Mouse (Mus musculus) liver, embryonic 16.5 days (tissue): ENCODE measurements around the gene Cphx3. TPM values are rescaled to one million over a fixed set of nuclear protein-coding genes. Genes with fewer than 3 reads are reported as not detected.
"Not testable (repeated sequence)": the region's sequence is repeated elsewhere in the genome, so short reads cannot be mapped to it uniquely, and the experiment has no call there.

Source experiments
- ATAC-seq: fragments of 200-750 bp; cut with Nextera tagmentation; 2 replicates; pipeline ENCODE4 v1.8.0; 2017; ENCODE audit warnings: low read depth, mild to moderate bottlenecking, moderate number of reproducible peaks, moderate library complexity
- H3K27ac ChIP-seq: fragments of 300-500 bp; sonication (generic); 2 replicates; pipeline ENCODE4 v1.5.1; 2014; ENCODE audit warnings: mild to moderate bottlenecking, low read length
- H3K27me3 ChIP-seq: fragments of 300-500 bp; sonication (generic); 2 replicates; pipeline ENCODE4 v1.6.1; 2014; ENCODE audit warnings: low read depth, low read length, mixed read lengths; ENCODE audit not compliant: control insufficient read depth, insufficient read depth
- H3K36me3 ChIP-seq: fragments of 300-500 bp; sonication (generic); 2 replicates; pipeline ENCODE4 v1.6.1; 2014; ENCODE audit warnings: mild to moderate bottlenecking; ENCODE audit not compliant: control insufficient read depth, insufficient read depth
- H3K4me1 ChIP-seq: fragments of 300-500 bp; sonication (generic); 2 replicates; pipeline ENCODE4 v1.6.1; 2014; ENCODE audit warnings: low read depth, low read length, mixed read lengths; ENCODE audit not compliant: control insufficient read depth
- H3K4me2 ChIP-seq: fragments of 300-500 bp; sonication (generic); 2 replicates; pipeline ENCODE4 v1.6.1; 2014; ENCODE audit warnings: low read depth, low read length, mixed read lengths
- H3K4me3 ChIP-seq: fragments of 300-500 bp; sonication (generic); 2 replicates; pipeline ENCODE4 v1.5.1; 2014; ENCODE audit warnings: low read depth, mild to moderate bottlenecking, low read length
- H3K9ac ChIP-seq: fragments of 300-500 bp; sonication (generic); 2 replicates; pipeline ENCODE4 v1.6.1; 2014; ENCODE audit warnings: low read depth, low read length
- H3K9me3 ChIP-seq: fragments of 300-500 bp; sonication (generic); replicated peaks from 2 replicates; pipeline ENCODE4 v1.6.1; 2016; ENCODE audit warnings: low read length; ENCODE audit not compliant: control insufficient read depth
- WGBS: fragments of 180-500 bp; shearing (Covaris S2); extraction: QIAGEN DNeasy Blood & Tissue Kit; methylation state at CpG from one replicate; pipeline ENCODE4 v1.1.7; 2014; ENCODE audit not compliant: insufficient replicate concordance; 5-methylcytosine and 5-hydroxymethylcytosine counted together
- polyA plus RNA-seq: library from polyadenylated mRNA; unstranded; fragments of >200 nt; fragmentation: Nextera tagmentation; extraction: Ambion mirVana; gene quantifications from 2 replicates; pipeline ENCODE4 v1.2.1, GENCODE M21; 2015

Gene Cphx3
- polyA plus RNA-seq, 1 experiment from 2014 or later = 0.15 TPM

DNA sequence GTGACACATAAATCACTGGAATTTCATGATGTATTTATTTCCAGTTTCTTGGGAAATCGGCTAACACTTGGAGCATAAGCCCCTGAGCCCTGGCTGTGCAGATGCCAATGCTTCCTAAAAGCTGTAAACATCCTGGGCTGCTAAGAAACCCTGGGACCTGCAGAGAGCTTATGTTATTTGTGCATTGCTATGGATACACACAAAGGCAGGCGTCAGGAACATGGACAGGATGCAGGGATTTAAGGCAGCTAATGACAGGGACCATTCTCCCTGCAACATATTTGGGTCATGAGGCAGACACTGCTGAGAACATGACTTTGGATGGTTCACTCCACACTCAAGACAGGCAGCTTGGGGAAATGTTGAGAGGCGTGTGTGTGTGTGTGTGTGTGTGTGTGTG is 115.8 kb downstream of the Cphx3 start:
- H3K9ac ChIP-seq, H3K4me2 ChIP-seq, H3K9me3 ChIP-seq, H3K27me3 ChIP-seq, ATAC-seq, H3K4me1 ChIP-seq, H3K4me3 ChIP-seq, H3K27ac ChIP-seq, H3K36me3 ChIP-seq: not testable (repeated sequence)
- no CpG with 5 or more reads among the region's 3 CpGs for WGBS

DNA sequence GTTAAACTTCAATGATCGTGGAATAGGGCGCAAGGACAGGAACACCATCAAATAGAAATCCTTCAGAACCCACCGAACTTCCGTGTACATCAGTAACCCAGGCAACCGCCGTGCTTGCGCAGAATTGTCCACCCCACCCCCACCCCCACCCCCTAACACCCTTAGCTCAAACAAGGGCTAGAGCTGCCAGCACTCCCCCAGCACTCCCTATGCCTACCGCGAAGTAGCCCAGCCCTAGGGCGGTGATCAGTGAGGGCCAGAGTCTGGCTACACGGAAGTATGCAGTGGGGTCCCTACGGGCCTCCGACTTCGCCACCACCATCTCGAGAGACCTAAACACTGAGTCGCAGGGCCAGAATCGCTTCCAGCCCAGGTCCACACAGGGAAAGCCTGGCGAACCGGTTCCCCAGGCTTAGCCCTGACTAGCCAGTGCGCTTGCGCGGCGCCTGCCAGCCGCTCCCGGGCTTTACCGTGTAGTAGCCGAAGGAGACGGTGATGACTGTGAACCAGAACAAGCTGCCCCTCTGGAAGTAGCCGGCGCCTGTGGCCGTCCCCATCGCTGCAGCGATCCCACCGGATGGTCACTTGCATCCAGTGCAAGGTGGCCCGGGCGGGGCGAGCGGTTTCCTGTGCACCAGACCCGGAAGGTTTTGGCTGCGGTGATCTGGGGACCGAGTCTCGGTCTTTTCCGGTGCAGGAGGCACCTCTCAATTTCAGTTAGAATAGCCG is 124.3 kb downstream of the Cphx3 start:
- ATAC-seq = peak; percentile 60
- not testable (repeated sequence) for H3K4me2 ChIP-seq, H3K36me3 ChIP-seq, H3K27ac ChIP-seq, H3K4me1 ChIP-seq, H3K27me3 ChIP-seq, H3K4me3 ChIP-seq, H3K9ac ChIP-seq, H3K9me3 ChIP-seq
- no CpG with 5 or more reads among the region's 44 CpGs for WGBS

DNA sequence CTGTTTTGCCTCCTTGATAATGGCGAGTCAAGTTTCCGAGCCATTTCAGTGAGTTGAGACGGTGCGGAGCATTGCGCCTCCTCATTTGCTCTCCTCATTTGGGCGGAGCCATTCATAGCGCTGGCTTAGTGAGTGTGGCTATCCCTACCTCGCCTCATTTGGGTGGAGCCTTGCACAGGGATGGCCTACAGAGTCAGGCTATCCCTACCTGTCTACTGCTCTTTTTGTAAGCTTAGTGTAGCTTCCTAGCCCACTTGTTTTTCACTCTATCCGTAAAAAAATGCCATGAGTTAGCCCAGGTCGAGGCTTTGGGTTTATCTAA is 124.8 kb downstream of the Cphx3 start, which contains the start of gene Tmem254b:
Tmem254b (minus strand) TSS at position 116 of the 322 bp plus-strand sequence.
- WGBS = no CpG with 5 or more reads among the region's 10 CpGs
- ATAC-seq = peak; percentile 79

DNA sequence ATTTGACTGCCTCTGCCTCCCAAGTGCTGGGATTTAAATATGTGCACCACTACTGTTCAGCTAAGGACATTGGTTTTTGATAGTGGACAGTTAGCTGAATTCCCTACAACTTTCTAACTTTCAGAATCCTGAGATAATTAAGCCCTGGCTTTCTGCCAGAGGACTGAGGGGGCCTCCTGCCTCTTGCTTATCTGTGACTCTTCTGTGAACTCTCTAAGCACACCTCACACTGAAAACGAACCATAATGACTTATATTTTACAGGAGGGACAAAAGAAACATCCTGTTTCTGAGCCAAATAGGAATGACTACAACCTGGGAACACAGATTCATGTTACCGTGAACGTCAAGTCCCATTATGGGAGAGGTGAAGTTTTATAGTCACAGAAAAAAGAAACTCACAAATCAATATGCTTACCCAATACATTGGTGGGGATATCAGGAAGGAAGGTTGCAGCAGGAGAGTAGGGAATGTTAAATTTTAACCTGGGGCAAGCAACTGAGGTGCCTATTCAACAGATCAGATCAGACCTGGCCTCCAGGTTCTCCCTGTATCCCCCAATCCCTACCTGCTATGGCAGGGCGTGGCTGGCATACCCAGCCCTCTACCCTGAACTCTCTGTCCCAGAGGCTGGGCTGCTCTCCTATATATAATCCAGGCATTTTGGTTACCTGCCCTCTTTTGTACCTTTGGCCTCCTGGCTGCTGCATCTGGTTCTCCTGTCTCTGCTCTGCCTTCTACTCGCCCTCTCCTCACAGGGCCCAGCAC is 134.3 kb downstream of the Cphx3 start:
- not testable (repeated sequence) for H3K27ac ChIP-seq, H3K4me3 ChIP-seq, H3K4me2 ChIP-seq, H3K4me1 ChIP-seq, H3K36me3 ChIP-seq, H3K27me3 ChIP-seq, H3K9me3 ChIP-seq, H3K9ac ChIP-seq
- peak; percentile 94 for ATAC-seq
- no CpG with 5 or more reads among the region's 5 CpGs for WGBS

More for the DNA sequence above, 124.8 kb downstream of the Cphx3 start, which contains the start of gene Tmem254b:
- H3K4me2 ChIP-seq, H3K9me3 ChIP-seq, H3K36me3 ChIP-seq, H3K27me3 ChIP-seq, H3K4me3 ChIP-seq, H3K27ac ChIP-seq, H3K4me1 ChIP-seq, H3K9ac ChIP-seq: not testable (repeated sequence)

DNA sequence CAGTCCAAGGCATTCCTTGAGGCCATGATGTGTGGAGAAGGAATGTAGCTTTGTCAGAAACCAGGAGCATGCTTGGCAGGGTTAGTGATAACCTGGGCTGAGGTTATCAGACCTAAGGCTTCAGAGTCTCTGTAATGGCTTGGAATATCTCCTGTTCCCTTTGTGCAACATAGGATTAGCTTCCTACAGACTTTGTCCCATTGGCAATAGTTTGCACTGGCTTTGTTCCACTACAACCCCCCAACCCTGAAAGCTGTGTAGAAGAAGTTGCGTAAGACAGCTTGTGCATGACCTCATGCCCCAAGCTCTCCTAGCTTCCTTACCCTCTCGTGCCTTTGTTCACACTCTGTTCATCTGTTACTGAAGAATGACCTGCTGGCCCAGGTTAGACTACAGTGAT is 155.1 kb downstream of the Cphx3 start:
- not testable (repeated sequence) for H3K27ac ChIP-seq, H3K4me2 ChIP-seq, H3K4me1 ChIP-seq, H3K36me3 ChIP-seq, H3K27me3 ChIP-seq, H3K4me3 ChIP-seq, H3K9ac ChIP-seq, H3K9me3 ChIP-seq
- WGBS = no CpG with 5 or more reads among the region's 2 CpGs
- ATAC-seq = peak; percentile 24; the same call in 1 of the 2 replicates

DNA sequence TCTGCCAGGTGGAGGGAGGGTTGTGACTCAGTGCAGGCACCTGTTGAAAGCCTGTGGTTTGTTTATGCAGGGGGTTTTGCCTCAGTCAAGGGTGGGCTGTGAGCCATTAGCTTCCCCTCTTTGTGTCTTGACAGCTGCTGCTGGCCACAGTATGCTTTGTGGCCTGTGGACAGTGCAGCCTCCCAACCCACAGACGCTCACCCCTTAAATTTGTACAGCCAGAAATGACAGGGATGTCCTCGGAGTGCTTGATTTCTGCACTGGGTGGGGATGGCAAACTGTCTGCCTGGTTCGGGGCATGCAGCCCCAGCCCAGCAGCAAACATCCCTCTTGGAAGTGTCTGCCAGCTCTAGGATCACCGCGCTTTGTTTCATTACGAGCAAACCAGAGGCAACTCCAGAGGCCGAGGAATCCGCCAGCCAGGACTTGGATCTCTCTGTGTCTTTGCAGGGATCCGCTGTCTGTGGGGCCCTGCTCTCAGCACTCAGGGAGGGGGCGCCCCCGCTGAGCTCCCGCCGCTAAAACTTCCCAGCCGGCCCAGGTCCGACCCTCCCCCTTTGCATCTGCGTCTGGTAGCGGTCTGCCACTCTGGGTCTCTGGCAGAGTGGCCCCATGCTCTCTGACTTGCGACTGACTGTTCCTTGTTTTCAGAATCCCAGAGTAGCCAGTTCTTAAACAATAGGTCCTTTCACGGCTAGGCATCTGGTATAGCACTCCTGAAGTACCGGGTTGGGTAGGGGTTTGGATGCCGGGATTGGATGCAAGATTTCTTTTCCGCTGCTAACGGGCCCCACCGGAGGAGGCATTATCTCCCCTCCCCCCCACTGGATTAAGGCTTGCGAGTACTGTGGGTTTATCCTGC is 175.9 kb downstream of the Cphx3 start, which contains the start of gene Duxbl3:
Duxbl3 (plus strand) TSS at position 207 of the 862 bp plus-strand sequence.
- H3K4me3 ChIP-seq, H3K9ac ChIP-seq, H3K36me3 ChIP-seq, H3K9me3 ChIP-seq, H3K27ac ChIP-seq, H3K4me1 ChIP-seq, ATAC-seq, H3K4me2 ChIP-seq, H3K27me3 ChIP-seq: not testable (repeated sequence)
- no CpG with 5 or more reads among the region's 25 CpGs for WGBS

DNA sequence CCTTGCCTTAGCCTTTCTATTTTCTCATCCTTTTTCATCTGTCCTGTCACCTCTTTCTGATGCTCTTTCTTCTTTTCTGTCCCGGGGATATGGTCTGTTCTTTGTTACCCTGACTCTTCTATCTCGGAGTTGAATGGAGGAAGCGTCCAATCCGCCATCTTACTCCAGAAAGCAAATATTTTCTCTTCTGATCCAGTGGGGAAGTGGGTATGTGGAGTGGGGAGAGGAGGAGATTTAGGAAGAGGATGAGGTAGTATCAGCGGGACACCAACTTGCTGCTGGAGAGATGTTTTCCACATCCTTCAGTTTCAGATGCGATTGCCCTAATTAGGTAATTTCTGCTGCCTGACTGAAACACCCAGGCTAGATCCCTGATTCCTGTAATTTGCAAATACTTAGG is 176.6 kb downstream of the Cphx3 start:
- not testable (repeated sequence) for H3K36me3 ChIP-seq, H3K4me2 ChIP-seq, ATAC-seq, H3K4me1 ChIP-seq, H3K27me3 ChIP-seq, H3K4me3 ChIP-seq, H3K9ac ChIP-seq, H3K27ac ChIP-seq, H3K9me3 ChIP-seq
- WGBS = no CpG with 5 or more reads among the region's 6 CpGs
